Mouse (Mus musculus) thymus, postnatal 4 days (tissue): ENCODE results near the gene Ddx52.

Experiments used
- DNase-seq: peaks from one replicate; pipeline ENCODE4 v3.0.0; 2021

Gene Ddx52

GRCm38 (mm10) chr11:83941950-83942840 is at the start of gene Ddx52:
TSS of gene Ddx52 (plus strand) at chr11:83942062.
- peak; percentile 89 for DNase-seq

GRCm38 (mm10) chr11:83893325-83893724 is 48.5 kb upstream of the Ddx52 start:
- DNase-seq: no peak

- DNase-seq: no peak
Measured at GRCm38 (mm10) chr11:83896430-83897410, 45.1 kb upstream of the Ddx52 start.

GRCm38 (mm10) chr11:83897569-83897968 is 44.3 kb upstream of the Ddx52 start:
- no peak for DNase-seq

GRCm38 (mm10) chr11:83902812-83903211 is 39.0 kb upstream of the Ddx52 start:
- DNase-seq: no peak

GRCm38 (mm10) chr11:83905756-83906155 is 36.1 kb upstream of the Ddx52 start:
- DNase-seq: no peak

- DNase-seq: no peak
Measured at GRCm38 (mm10) chr11:83908376-83908775, 33.5 kb upstream of the Ddx52 start.

GRCm38 (mm10) chr11:83913824-83914311 is 28.0 kb upstream of the Ddx52 start:
- DNase-seq: no peak

GRCm38 (mm10) chr11:83914501-83914900 is 27.4 kb upstream of the Ddx52 start:
- no peak for DNase-seq

- no peak for DNase-seq
Measured at GRCm38 (mm10) chr11:83922600-83922999, 19.3 kb upstream of the Ddx52 start.

- DNase-seq: peak; percentile 60
Measured at GRCm38 (mm10) chr11:83927097-83927496, 14.8 kb upstream of the Ddx52 start.

GRCm38 (mm10) chr11:83932506-83933106 is 9.3 kb upstream of the Ddx52 start:
- DNase-seq: no peak

- no peak for DNase-seq
Measured at GRCm38 (mm10) chr11:83933376-83933775, 8.5 kb upstream of the Ddx52 start.

GRCm38 (mm10) chr11:83935986-83936665 is 5.7 kb upstream of the Ddx52 start:
- DNase-seq: peak; percentile 83

- no peak for DNase-seq
Measured at GRCm38 (mm10) chr11:83938556-83938955, 3.3 kb upstream of the Ddx52 start.

- DNase-seq: no peak
Measured at GRCm38 (mm10) chr11:83956822-83957221, 15.0 kb downstream of the Ddx52 start.

- DNase-seq: no peak
Measured at GRCm38 (mm10) chr11:83961983-83962382, 20.1 kb downstream of the Ddx52 start.

GRCm38 (mm10) chr11:83963991-83964921 is 22.4 kb downstream of the Ddx52 start, which contains the start of gene Synrg:
TSS of gene Synrg (plus strand) at chr11:83964428.
- DNase-seq: peak; percentile 98

GRCm38 (mm10) chr11:83967436-83968204 is 25.8 kb downstream of the Ddx52 start:
- peak; percentile 40 for DNase-seq

- no peak for DNase-seq
Measured at GRCm38 (mm10) chr11:83968205-83968575, 26.3 kb downstream of the Ddx52 start.
